Mouse (Mus musculus) spleen, postnatal 14 days (tissue): ENCODE results near the gene Gm49510.
"Not testable (repeated sequence)": the region's sequence is repeated elsewhere in the genome, so short reads cannot be mapped to it uniquely, and the experiment has no call there.

Experiments
- DNase-seq, 2 experiments: peaks; one replicate each; pipeline ENCODE4 v3.0.0; 2021 to 2022; ENCODE audit warnings: low spot score in 2 of 2

Gene Gm49510

DNA sequence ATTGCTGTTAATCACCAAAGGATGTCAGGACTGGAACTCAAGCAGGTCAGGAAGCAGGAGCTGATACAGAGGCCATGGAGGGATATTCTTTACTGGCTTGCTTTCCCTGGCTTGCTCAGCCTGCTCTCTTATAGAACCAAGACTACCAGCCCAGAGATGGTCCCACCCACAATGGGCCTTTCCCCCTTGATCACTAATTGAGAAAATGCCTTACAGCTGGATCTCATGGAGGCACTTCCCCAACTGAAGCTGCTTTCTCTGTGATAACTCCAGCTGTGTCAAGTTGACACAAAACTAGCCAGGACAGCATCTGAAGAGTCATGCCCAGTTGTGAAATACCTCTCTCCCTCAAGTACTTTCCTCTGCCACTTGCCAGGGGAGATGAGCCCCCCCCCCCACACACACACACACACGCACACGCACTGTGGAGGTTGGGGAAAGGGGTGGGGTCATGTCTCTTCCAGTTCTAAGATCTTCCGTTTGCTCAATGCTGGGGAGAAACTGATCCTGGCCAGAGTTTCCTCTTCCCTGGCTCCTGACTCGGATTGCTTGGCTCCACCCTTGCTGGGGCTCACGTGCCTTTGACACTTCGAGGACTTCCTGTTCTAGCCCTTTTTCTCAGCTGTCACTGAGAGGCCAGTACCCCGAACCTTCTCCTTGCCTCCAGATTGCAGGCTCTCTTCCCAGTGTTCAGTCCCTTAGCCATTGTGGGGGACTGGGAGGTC is 20.5 kb upstream of the Gm49510 start:
- not testable (repeated sequence) for DNase-seq

DNA sequence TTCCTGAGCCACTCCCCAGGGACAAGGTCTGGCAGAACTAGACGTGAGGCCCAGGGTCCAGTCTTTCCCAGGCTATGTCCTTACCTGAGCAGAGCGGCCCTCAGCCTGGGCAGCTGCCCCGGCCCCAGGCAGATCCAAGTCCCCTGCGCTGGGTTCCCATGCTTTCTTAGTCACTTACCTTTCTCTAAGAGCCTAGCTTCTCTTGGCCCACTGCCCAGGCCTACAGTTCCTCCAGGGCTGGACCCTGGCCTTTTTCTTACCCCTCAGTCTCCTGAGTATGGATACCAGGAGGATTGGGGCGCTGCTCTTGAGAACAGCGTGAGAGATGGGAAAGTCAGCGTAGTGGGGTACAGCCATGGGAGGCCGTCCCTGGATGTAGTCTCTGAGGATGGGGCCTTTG is 19.0 kb upstream of the Gm49510 start:
- DNase-seq, result no peak

DNA sequence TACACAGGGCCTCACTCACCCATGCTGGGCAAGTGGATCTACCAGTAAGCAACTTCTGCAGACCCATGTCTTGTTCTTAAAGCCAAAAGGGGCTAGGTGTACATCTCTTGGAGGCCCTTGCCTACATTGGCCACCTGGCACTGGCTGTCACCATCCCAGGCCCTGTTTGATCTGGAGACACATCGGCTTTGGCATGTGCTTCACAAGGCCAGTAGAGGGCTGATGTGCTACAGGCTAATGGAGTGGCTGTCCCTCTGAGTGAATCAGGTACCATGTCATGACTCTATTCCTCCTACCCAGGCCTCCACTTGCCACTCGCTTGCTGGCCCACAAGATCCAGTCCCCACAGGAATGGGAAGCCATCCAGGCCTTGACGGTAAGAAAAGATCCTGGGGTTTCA is 17.6 kb upstream of the Gm49510 start:
- DNase-seq, result no peak

DNA sequence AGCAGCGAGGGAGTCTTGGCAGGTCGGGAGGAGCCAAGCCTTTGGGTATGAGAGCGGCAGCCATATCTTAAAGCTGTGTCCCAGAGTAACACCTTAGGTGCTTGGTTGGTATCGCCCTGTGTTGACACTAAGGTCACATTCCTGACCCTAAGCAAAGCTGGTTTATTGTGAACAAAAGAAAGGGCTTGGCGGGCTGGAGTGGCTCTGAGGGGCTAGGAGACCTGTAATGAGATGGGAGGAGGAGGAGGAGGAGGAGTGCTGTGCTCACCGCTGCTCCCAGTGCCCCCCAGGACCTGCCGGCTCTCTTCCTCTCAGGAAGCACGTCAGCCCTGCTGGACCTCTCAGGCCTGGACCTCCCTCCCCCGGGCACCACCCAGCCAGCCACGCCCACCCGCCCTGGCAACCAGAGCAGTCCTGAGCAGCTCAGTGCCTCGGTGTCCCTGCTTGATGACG is 10.0 kb upstream of the Gm49510 start:
- no peak for DNase-seq

DNA sequence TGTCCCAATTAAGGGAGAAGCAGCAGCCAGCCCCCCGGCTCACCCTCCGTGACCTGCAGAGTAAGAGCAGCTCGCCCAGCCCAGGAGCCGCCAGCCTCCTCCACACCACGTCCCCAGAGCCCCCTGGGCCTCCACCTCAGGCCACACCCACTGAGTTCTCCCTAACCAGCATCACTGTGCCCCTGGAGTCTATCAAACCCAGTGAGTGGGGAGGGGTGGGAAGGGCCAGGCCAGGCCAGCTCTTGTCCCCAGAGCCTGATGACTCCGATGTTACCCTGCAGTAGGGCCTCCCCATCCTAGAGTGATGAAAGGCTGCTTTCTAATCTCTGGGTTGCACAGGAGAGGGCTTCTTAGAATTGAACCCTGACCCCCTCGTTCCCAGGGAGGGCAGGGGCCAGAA is 7.0 kb upstream of the Gm49510 start:
- DNase-seq, result no peak

DNA sequence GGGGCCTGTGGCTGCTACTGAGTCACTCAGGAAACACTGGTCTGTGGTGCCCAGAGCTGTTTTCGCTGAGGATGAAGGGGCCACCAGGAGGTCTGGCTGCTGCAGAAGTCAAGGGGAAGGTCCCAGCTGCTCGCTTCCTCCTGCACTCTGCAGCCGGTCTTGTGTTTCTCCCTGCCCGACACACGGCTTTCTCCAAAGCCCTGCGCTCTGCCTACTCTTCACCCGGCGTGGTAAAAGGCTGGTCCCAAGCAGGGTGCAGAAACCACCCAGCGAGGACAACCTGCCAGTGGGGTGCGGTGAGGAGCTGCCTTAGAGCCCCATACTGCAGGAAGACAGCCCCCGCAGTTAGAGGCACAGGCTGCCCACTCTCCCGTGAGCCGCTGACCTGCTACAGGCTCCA is 4.7 kb upstream of the Gm49510 start:
- no peak for DNase-seq

DNA sequence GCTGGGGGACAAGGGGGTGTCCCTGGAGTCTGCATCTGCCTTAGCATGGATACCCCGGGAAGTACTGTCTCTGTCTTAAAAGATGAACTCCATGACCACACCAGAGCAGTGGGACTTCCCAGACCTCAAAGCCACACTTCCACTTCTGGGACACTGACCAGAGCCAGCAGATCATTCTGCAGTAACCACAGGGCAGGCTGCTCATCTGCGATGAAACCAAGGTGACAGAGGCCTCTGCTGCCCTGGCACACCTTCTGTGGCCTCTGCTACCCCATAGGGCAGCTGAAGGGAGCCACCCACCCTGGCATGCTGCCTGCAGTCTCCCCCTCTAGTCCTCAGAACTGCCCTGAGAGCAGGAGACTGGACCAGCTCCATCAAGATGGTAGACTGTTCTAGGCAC is 3.7 kb upstream of the Gm49510 start:
- DNase-seq, result no peak

DNA sequence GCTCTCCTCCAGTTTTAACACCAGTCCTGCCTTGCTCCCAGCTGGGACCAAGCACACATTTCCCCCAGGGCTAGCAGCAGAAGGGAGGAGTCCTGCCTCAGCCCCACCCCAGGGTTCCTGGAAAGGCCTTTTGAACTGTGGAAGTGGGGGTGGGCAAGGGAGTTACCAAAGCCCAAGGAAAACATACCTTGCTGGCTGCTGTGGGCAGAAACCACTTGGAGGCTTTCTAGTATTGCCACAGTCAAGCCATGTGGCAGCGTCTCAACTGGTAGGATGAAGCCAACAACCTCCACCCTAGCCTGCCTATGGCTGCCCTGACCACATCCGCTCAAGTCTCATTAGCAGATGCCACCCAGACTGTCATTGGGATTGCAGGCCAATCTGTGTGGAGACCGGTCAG is 3.3 kb upstream of the Gm49510 start:
- DNase-seq, result no peak

DNA sequence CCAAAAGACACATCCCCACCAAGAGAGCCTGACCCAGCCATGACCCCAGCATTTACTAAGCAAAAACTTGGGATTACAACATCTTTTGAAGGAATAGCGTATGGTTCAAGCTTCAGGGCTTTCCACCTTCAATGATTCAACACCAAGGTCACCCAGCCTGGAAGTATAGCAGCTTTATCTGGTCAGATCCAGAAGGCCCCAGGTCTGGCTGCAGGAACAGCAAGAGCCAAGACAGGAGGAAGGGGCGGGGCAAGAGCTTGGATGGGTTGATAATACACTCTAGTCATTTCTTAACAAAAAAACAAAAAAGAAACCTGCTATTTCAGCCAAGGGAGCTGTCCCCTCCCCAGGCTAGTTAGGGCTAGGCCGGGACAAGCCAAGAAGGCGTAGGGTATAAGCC is 2.0 kb upstream of the Gm49510 start:
- no peak for DNase-seq

DNA sequence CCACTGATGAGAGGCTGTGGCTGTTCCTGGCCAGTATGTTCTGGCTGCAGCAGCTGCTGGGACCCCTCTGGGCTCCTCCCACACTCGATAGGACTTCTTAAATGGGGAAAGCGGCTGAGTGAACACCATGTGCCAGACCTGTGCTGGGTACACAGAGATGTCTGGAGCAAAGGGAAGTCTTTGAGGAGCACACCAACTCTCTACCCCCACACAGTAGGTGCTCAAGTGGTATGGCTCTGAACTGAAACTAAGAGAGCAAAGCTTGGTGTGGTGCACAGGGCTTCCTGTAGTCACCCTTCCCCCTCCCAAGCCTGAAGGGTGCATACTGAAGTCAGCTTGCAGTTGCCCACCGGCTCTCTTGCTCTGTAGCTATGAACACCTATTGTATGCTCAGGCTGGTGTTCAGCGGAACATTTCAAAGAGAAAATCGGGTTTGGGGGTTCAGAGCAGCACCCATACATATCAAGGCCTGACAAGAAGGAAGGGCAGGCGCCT is 913 bp upstream of the Gm49510 start:
- no peak for DNase-seq

DNA sequence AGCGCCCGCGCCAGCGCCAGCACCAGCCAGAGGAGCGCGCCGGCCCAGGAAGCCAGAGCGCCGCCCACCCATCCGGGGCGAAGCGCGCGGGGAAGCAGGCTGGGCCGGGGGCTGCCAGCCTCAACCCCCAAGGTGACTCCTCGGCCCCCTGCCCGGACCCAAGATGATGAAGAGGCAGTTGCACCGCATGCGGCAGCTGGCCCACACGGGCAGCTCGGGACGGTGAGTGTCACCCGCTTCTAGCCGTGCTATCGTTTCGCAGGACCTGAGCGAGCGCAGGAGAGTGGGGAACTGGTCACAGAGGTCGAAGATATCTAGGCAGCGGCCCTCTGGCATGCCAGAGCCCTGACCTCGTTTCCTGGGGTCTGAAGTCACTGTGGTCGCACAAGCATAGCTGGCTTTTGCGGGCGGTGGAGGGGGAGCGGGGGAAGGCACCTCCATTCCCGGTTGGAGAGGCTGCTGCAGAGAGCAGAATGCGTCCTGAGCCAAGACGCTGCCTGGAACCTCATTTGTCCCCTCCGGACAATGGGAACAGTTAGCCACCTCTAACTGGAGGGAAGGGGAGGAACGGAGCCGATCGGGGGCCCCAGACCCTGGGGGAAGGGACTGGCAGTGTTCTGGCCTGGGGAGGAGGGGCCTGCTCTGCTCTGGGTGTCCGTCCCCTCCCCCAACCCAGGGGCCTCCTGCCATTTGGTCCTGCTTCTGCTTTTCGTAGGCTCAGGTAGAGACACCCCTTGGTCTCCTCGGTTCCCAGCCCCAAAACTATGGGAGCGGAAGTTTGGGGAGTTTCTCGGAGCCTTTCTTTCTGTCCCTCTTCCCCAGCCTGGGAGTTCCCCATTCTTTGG is 495 bp downstream of the Gm49510 start, which contains the start of gene Sh3bp1:
Sh3bp1 (plus strand) TSS at position 29 of the 845 bp plus-strand sequence.
- peak; percentile 49 to 57 for DNase-seq

DNA sequence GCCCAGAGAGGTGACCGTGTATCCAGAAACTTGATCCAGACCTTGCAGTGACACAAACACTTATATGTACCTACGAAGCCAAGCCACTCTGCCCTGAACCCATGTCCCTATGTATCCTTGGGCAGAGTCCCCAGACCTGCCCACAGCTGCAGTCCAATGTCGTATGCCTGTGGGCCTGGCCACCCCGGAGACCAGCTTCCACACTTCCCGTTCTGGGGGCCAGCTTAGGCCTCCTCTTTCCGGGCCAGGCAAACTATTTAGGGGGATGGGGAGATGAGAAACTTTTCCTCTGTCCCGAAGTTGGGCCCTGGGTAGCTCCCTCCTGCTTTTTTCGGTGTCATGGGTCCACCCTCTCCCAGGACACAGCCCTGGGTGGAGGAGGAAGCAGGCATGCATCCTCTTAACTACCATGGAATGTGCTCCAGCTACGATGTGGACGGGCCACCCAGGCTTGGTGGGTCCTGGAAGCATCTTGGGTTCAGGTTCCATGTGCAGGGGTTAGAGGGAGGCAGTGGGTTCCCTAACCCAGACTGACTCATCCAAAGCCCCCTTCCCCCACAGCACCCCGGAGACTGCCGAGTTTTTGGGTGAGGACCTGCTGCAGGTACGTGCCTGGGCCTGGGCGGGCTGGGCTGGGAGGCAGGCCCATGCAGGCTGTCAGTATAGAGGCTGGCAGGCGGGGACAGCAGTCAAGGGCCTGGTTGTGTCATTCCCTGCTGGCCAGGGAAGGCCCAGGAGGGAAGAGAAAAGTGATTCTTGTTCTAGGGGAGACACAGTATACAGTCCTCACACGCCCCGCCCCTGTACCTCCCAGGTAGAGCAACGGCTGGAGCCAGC is 1.3 kb downstream of the Gm49510 start:
- DNase-seq, result no peak

DNA sequence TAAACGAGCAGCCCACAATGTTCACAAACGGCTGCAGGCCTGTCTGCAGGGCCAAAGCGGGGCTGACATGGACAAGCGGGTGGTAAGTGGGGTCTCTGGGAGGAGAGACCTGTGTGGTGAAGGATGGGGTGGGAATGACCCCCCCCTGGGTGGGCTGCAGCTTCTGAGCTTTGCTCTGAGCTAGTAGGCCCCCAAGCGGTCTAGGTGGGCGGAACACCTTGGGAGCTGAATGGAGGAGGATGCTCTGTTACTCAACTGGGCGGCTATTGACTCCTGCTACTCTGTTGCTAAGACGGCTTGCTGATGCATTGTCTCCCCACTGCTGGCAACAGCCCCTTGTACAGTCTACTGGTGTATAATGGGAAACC is 1.9 kb downstream of the Gm49510 start:
- no peak for DNase-seq

DNA sequence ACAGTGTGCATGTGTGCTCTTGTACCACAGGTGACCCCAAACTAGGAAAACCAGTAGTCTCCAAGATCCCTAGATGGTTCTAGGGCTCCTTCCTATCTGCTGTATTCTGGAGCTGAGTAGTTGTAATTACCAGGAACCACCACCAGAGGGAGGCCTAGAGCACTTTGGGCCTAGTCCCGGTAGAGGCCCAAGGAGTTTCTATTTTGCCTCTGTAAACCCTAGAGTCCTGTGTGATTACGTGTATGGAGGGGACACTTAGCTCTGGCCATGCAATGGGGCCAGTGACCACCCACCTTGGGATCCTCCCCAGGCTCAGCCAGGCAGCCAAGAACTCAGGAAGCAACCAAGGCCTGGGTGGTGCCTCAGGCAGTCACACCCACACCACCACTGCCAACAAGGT is 3.8 kb downstream of the Gm49510 start:
- peak; percentile 61 to 80 for DNase-seq

DNA sequence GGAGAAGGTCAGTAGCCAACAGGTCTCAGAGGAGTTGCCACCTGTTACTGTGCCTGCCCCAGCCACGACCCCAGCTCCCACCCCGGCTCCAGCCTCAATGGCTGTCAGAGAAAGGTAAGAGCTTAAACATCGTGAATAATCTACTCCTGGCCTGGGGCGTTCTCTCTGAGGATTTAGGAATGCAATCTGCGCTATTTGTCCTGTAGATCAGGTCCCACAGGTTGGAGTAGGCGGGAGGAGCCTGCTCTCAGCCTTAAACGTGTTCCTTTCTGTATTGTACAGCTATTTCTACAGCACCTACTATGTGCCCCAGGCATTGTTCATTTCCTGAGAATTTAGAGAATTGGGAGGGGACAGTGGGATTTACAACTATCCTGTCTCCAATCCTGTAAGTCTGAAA is 8.9 kb downstream of the Gm49510 start:
- DNase-seq, result no peak

DNA sequence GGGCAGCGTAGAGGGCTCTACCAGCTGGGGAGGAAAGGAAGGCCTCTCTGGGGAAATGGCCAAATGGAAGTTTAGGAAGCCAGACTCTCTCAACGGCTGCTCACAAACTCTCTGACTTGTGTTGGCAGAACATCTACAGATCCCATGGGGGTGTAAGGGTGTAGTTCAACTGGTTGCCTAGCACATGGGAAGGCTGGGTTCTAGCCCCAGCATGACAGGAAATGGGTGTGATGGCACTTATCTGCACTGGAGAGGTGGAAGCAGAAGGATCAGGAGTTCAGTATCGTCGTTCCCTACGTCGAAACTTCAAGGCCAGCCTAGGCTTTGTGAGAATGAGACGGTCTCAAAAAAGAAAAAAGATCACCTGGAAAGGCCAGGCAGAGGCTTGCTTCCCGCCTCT is 9.5 kb downstream of the Gm49510 start:
- no peak for DNase-seq

DNA sequence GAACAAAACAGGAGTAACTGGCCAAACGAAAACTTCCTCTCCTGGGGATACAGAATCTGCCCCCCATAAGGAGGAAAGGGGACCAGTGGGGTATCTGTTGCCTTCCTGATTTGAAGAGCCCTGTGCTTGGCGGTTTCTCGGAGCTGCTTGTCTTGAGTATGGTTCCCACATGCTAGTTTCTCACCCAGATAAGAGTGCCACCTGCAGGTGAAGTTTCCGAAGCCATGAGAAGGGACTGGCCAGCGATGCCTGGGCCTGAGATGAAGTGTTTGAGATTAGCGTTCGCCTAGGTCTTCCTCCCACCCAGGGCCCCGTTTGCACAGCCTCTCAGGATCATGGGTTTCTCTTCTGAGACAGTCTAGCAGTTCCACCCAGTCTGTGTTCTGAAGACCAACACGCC is 12.6 kb downstream of the Gm49510 start:
- no peak for DNase-seq

DNA sequence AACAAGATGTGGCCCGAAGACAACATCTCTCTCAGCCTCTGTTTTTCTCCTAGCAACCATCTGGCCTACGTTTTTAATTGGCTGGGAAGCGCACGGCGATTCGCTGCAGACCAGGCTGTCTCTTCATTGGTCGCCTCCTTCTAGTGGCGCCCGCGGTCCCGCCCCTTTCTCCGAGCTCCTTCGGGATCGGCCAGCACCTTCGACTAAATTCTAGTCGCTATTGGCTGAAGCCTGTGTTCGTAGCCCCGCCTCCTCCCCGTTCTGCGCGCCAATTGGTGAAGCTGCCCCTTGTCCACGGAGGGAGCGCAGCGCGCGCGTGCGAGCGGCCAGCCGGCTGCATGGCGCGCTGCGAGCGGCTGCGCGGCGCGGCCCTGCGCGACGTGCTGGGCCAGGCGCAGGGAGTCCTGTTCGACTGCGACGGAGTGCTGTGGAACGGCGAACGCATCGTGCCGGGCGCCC is 14.2 kb downstream of the Gm49510 start, which contains the start of gene Pdxp:
Pdxp (plus strand) TSS at position 288 of the 459 bp plus-strand sequence.
- peak; percentile 86 to 88 for DNase-seq

DNA sequence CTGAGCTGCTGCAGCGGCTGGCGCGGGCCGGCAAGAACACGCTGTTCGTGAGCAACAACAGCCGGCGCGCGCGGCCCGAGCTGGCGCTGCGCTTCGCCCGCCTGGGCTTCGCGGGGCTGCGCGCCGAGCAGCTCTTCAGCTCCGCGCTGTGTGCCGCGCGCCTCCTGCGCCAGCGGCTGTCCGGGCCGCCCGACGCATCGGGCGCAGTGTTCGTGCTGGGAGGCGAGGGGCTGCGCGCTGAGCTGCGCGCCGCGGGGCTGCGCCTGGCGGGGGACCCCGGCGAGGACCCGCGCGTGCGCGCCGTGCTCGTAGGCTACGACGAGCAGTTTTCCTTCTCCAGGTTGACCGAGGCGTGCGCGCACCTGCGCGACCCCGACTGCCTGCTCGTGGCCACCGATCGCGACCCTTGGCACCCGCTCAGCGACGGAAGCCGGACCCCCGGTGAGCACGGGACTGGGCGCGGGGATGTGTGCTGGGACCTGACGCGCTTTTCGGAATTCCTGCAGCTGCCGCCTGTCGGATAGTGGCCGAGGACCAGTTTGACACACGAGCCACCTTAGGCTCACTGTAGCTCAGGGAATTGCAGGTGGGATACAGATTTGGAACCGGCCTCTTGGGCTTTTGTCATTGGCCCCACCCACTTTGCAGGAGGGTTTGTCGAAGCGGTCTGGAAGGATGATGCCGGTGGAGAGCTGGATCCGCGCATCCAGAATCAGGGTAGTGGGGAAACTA is 14.8 kb downstream of the Gm49510 start:
- no peak for DNase-seq

DNA sequence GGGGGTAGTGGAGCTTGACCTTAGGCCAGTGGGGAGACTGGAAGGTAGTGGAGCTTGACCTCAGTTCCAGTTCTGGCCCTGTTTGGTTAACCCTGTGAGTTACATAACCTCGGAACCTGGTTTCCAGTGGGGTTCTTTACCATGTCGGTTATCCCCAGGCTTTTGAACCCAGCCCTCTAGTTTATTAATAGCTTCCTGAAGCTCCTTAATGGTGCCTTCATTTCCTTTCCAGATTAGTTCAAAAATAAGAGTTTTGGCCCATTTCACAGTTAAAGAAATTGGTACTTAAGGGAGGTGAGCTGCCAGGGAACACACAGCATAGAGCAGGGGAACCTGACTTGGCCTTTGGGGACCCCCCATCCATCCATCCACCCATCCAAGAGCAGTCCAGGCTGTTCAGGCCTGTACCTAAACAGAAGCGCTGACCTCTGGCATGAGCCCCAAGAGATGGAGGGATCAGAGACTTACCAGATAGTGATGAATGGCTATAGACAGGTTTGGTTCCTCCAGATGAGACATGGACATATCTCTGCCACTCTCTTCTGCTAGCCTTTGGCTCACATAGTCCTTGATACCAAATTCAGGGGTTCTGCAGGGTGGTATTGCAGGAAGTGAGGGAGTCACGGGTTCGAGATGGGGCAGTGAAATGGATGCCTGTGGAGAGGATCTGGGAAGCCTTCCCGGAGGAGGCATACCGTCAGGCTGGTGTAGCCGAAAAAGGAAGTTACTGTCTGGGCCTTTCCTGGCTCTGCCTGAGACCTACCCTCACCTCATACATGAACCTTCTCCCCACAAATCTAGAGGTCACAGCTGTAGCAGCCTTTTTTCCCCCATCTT is 15.6 kb downstream of the Gm49510 start:
- no peak for DNase-seq
